Mouse (Mus musculus) forebrain, embryonic 11.5 days (tissue): ENCODE measurements around the gene Eras. TPM values are rescaled to one million over a fixed set of nuclear protein-coding genes. Genes with fewer than 3 reads are reported as not detected.
"Not testable (repeated sequence)": the region's sequence is repeated elsewhere in the genome, so short reads cannot be mapped to it uniquely, and the experiment has no call there.

Source experiments
- ATAC-seq: fragments of 200-750 bp; cut with Nextera tagmentation; replicated peaks from 2 replicates; pipeline ENCODE4 v1.8.0; 2017; ENCODE audit warnings: moderate TSS enrichment; ENCODE audit not compliant: low FRiP score
- DNase-seq: peaks from one replicate; pipeline ENCODE4 v3.0.0-alpha.2; 2017; ENCODE audit warnings: low spot score
- H3K27ac ChIP-seq: fragments of 300-500 bp; sonication (generic); 2 replicates; pipeline ENCODE4 v1.5.1; 2014; ENCODE audit warnings: low read depth, low read length
- H3K27me3 ChIP-seq: fragments of 300-500 bp; sonication (generic); 2 replicates; pipeline ENCODE4 v1.6.1; 2014; ENCODE audit warnings: mild to moderate bottlenecking, low read length, mixed read lengths; ENCODE audit not compliant: control insufficient read depth, insufficient read depth
- H3K36me3 ChIP-seq: fragments of 300-500 bp; sonication (generic); 2 replicates; pipeline ENCODE4 v1.6.1; 2014; ENCODE audit warnings: mild to moderate bottlenecking, low read length, moderate library complexity, mixed read lengths; ENCODE audit not compliant: control insufficient read depth, insufficient read depth
- H3K4me1 ChIP-seq: fragments of 300-500 bp; sonication (generic); replicated peaks from 2 replicates; pipeline ENCODE4 v1.6.1; 2014; ENCODE audit warnings: low read length, mixed read lengths; ENCODE audit not compliant: control insufficient read depth, insufficient read depth
- H3K4me2 ChIP-seq: fragments of 300-500 bp; sonication (generic); 2 replicates; pipeline ENCODE4 v1.6.1; 2014; ENCODE audit warnings: low read depth, mild to moderate bottlenecking, low read length, moderate library complexity, mixed read lengths; ENCODE audit not compliant: severe bottlenecking
- H3K4me3 ChIP-seq: fragments of 300-500 bp; sonication (generic); 2 replicates; pipeline ENCODE4 v1.5.1; 2014; ENCODE audit warnings: low read depth, low read length
- H3K9ac ChIP-seq: fragments of 300-500 bp; sonication (generic); 2 replicates; pipeline ENCODE4 v1.6.1; 2014; ENCODE audit warnings: low read length
- H3K9me3 ChIP-seq: fragments of 300-500 bp; sonication (generic); 2 replicates; pipeline ENCODE4 v1.6.1; 2016; ENCODE audit warnings: low read length, mixed read lengths; ENCODE audit not compliant: control insufficient read depth
- WGBS: fragments of 180-500 bp; shearing (Covaris S2); extraction: QIAGEN DNeasy Blood & Tissue Kit; methylation state at CpG from one replicate; pipeline ENCODE4 v1.1.7; 2014; 5-methylcytosine and 5-hydroxymethylcytosine counted together
- polyA plus RNA-seq: library from polyadenylated mRNA; unstranded; fragments of >200 nt; fragmentation: Nextera tagmentation; extraction: Ambion mirVana; gene quantifications from 2 replicates; pipeline ENCODE4 v1.2.1, GENCODE M21; 2014

Gene Eras
- polyA plus RNA-seq, 1 experiment from 2014 or later, result not detected

GRCm38 (mm10) chrX:7926266-7926665 lies 2.1 kb downstream of the Eras start:
- WGBS, result 82% methylated on average over 6 of the region's 6 CpGs
- no peak for ATAC-seq

DNA sequence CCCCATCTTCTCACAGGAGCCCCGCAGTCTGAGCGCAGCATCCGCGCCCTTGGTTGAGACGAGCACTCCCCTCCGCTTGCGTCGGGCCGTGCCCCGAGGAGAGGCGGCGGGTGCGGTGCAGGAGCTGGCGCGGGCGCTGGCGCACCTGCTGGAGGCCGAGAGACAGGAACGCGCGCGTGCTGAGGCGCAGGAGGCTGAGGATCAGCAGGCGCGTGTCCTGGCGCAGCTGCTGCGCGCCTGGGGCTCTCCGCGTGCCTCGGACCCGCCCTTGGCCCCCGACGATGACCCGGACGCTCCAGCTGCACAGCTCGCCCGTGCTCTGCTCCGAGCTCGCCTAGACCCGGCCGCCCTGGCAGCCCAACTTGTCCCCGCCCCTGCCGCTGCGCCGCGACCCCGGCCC lies 6.4 kb downstream of the Eras start:
- Histone ChIP-seq H3K9ac (peak overlapping the region; percentile 32; the same call in 1 of the 2 replicates), H3K4me1 (no peaks in the 10 kb centered on the region), H3K9me3 (no peaks in the 10 kb centered on the region), H3K4me2 (peak overlapping the region; percentile 48), H3K36me3 (no peaks in the 10 kb centered on the region), H3K27me3 (peaks cover 9% of the 10 kb centered on the region), H3K4me3 (peak overlapping the region; percentile 26), H3K27ac (no peak overlapping the region)
- 18% methylated on average over 47 of the region's 48 CpGs for WGBS
- peak; percentile 25 for ATAC-seq
- DNase-seq, result peak; percentile 58

More at GRCm38 (mm10) chrX:7926266-7926665, 2.1 kb downstream of the Eras start:
- no peak overlapping the region for H3K27ac ChIP-seq
- H3K4me1 ChIP-seq, result no peaks in the 10 kb centered on the region
- no peak for DNase-seq
- no peaks in the 10 kb centered on the region for H3K9me3 ChIP-seq
- no peak overlapping the region for H3K9ac ChIP-seq
- H3K4me3 ChIP-seq, result no peak overlapping the region
- H3K36me3 ChIP-seq, result no peaks in the 10 kb centered on the region
- H3K4me2 ChIP-seq, result no peak overlapping the region
- peaks cover 9% of the 10 kb centered on the region for H3K27me3 ChIP-seq

- peak within 1 kb of the TSS; percentile 20; the same call in 1 of the 2 replicates for H3K9ac ChIP-seq
- peak; percentile 89 for ATAC-seq
Observed at GRCm38 (mm10) chrX:7919601-7920383, 8.6 kb downstream of the Eras start, which contains the start of gene Pcsk1n. Pcsk1n (plus strand) TSS chrX:7919822.

GRCm38 (mm10) chrX:7917960-7918359 lies 10.4 kb downstream of the Eras start:
- WGBS, result 78% methylated on average over 6 of the region's 6 CpGs
- H3K9ac ChIP-seq, H3K4me2 ChIP-seq, H3K36me3 ChIP-seq, H3K9me3 ChIP-seq, H3K27me3 ChIP-seq, H3K4me1 ChIP-seq, H3K4me3 ChIP-seq, H3K27ac ChIP-seq, ATAC-seq, DNase-seq: not testable (repeated sequence)

More at GRCm38 (mm10) chrX:7919601-7920383, 8.6 kb downstream of the Eras start, which contains the start of gene Pcsk1n:
- H3K4me1 ChIP-seq, result no peaks in the 10 kb centered on the region
- H3K36me3 ChIP-seq, result no peaks in the 10 kb centered on the region
- peak within 1 kb of the TSS; percentile 48 for H3K4me2 ChIP-seq
- 16% methylated on average over 35 of the region's 40 CpGs for WGBS
- H3K27ac ChIP-seq, result peak within 1 kb of the TSS; percentile 46
- H3K27me3 ChIP-seq, result peaks cover 9% of the 10 kb centered on the region
- H3K9me3 ChIP-seq, result no peaks in the 10 kb centered on the region
- DNase-seq, result peak; percentile 83
- peak within 1 kb of the TSS; percentile 31 for H3K4me3 ChIP-seq

DNA sequence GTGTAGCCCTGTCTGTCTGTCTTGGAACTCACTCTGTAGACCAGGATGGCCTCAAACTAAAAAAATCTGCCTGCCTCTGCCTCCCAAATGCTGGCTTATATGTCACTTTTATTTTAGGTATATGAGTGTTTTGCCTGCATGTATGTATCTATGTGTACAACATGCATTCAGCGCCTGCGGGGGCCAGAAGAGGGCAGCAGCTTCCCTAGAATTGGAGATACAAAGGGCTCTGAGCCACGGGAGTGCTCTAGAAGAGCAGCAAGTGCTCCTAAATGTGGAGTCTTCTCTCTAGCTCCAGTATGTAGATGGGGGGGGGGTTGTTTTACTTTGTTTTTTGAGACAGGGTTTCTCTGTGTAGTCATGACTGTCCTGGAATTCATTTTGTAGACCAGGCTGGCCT lies 12.7 kb downstream of the Eras start:
- not testable (repeated sequence) for H3K4me2 ChIP-seq, DNase-seq

GRCm38 (mm10) chrX:7910473-7910872 lies 17.9 kb downstream of the Eras start:
- H3K9me3 ChIP-seq, result no peaks in the 10 kb centered on the region
- no peaks in the 10 kb centered on the region for H3K4me1 ChIP-seq
- WGBS, result 36% methylated on average over 6 of the region's 6 CpGs
- no peaks in the 10 kb centered on the region for H3K27me3 ChIP-seq
- no peak overlapping the region for H3K4me2 ChIP-seq
- H3K9ac ChIP-seq, result no peak overlapping the region
- ATAC-seq (no peak), DNase-seq (no peak)
- no peaks in the 10 kb centered on the region for H3K36me3 ChIP-seq
- no peak overlapping the region for H3K4me3 ChIP-seq
- no peak overlapping the region for H3K27ac ChIP-seq

More for the DNA sequence above, 12.7 kb downstream of the Eras start:
- ATAC-seq, H3K9ac ChIP-seq, H3K4me1 ChIP-seq, H3K27me3 ChIP-seq, H3K4me3 ChIP-seq, H3K36me3 ChIP-seq, H3K27ac ChIP-seq, H3K9me3 ChIP-seq: not testable (repeated sequence)
- 33% methylated on average over 3 of the region's 3 CpGs for WGBS

GRCm38 (mm10) chrX:7909242-7909641 lies 19.2 kb downstream of the Eras start, which contains the start of gene Gm10490:
Gm10490 (plus strand) TSS chrX:7909542.
- DNase-seq, H3K27me3 ChIP-seq, H3K27ac ChIP-seq, H3K9ac ChIP-seq, H3K4me2 ChIP-seq, H3K4me1 ChIP-seq, H3K36me3 ChIP-seq, ATAC-seq, H3K9me3 ChIP-seq, H3K4me3 ChIP-seq: not testable (repeated sequence)
- 90% methylated on average over 4 of the region's 4 CpGs for WGBS

- 90% methylated on average over 5 of the region's 5 CpGs for WGBS
- ATAC-seq, result no peak
- Histone ChIP-seq H3K4me3 (no peak within 1 kb of the TSS), H3K27me3 (no peaks in the 10 kb centered on the region), H3K36me3 (no peaks in the 10 kb centered on the region), H3K9ac (no peak within 1 kb of the TSS), H3K9me3 (no peaks in the 10 kb centered on the region), H3K4me2 (no peak within 1 kb of the TSS), H3K27ac (no peak within 1 kb of the TSS), H3K4me1 (no peaks in the 10 kb centered on the region)
- no peak for DNase-seq
Observed at GRCm38 (mm10) chrX:7907735-7908134, 20.7 kb downstream of the Eras start, which contains the start of gene Gm10491. Gm10491 (minus strand) TSS chrX:7907835.
